Mouse (Mus musculus) spleen, adult 2 months (tissue): ENCODE results near the gene Sntg2.

Experiments
- CTCF ChIP-seq: fragments of 200-500 bp; IDR thresholded peaks from 2 replicates; pipeline ENCODE4 v1.5.1; 2011; ENCODE audit warnings: mild to moderate bottlenecking, inconsistent platforms; ENCODE audit not compliant: insufficient read depth, insufficient read length, insufficient replicate concordance; ENCODE audit errors: extremely low read depth
- POLR2A ChIP-seq: fragments of 200-500 bp; IDR thresholded peaks from 2 replicates; pipeline ENCODE4 v1.6.1; 2011; ENCODE audit warnings: low read depth, low read length, inconsistent platforms

- TF ChIP-seq CTCF (no peak), POLR2A (no peak)
These were observed 28.4 kb downstream of the Sntg2 start for GRCm38 (mm10) chr12:30344806-30345205.
